Mouse (Mus musculus) ovary, postnatal 10 days (tissue): ENCODE measurements around the gene Bcas2.
"Not testable (repeated sequence)": the region's sequence is repeated elsewhere in the genome, so short reads cannot be mapped to it uniquely, and the experiment has no call there.

Experiments
- DNase-seq: peaks from one replicate; pipeline ENCODE4 v3.0.0; 2022; ENCODE audit warnings: low spot score

The Bcas2 gene

GRCm38 (mm10) chr3:103171505-103172267 is at the start of gene Bcas2:
Bcas2 (plus strand) TSS chr3:103171655.
- peak; percentile 98 for DNase-seq

GRCm38 (mm10) chr3:103123636-103124035 is 47.8 kb upstream of the Bcas2 start:
- no peak for DNase-seq

- no peak for DNase-seq
These were observed 45.3 kb upstream of the Bcas2 start for GRCm38 (mm10) chr3:103126138-103126537.

- DNase-seq: no peak
These were observed 44.3 kb upstream of the Bcas2 start for GRCm38 (mm10) chr3:103127177-103127576.

GRCm38 (mm10) chr3:103127721-103128120 is 43.7 kb upstream of the Bcas2 start:
- no peak for DNase-seq

- no peak for DNase-seq
These were observed 43.2 kb upstream of the Bcas2 start for GRCm38 (mm10) chr3:103128251-103128650.

- no peak for DNase-seq
These were observed 41.9 kb upstream of the Bcas2 start for GRCm38 (mm10) chr3:103129367-103130159.

GRCm38 (mm10) chr3:103130236-103130751 is 41.2 kb upstream of the Bcas2 start:
- DNase-seq: no peak

- no peak for DNase-seq
These were observed 38.4 kb upstream of the Bcas2 start for GRCm38 (mm10) chr3:103133098-103133497.

- no peak for DNase-seq
These were observed 34.9 kb upstream of the Bcas2 start for GRCm38 (mm10) chr3:103136414-103137077.

GRCm38 (mm10) chr3:103139047-103139446 is 32.4 kb upstream of the Bcas2 start:
- DNase-seq: no peak

GRCm38 (mm10) chr3:103140095-103140838 is 31.2 kb upstream of the Bcas2 start:
- DNase-seq: not testable (repeated sequence)

GRCm38 (mm10) chr3:103141287-103141686 is 30.2 kb upstream of the Bcas2 start:
- DNase-seq: no peak

GRCm38 (mm10) chr3:103142366-103142765 is 29.1 kb upstream of the Bcas2 start:
- no peak for DNase-seq

GRCm38 (mm10) chr3:103145336-103145735 is 26.1 kb upstream of the Bcas2 start:
- no peak for DNase-seq

GRCm38 (mm10) chr3:103145791-103146190 is 25.7 kb upstream of the Bcas2 start:
- no peak for DNase-seq

- DNase-seq: no peak
These were observed 24.9 kb upstream of the Bcas2 start for GRCm38 (mm10) chr3:103146330-103147166.

- no peak for DNase-seq
These were observed 23.7 kb upstream of the Bcas2 start for GRCm38 (mm10) chr3:103147775-103148174.

- no peak for DNase-seq
These were observed 22.5 kb upstream of the Bcas2 start for GRCm38 (mm10) chr3:103148941-103149340.

- DNase-seq: no peak
These were observed 17.7 kb upstream of the Bcas2 start for GRCm38 (mm10) chr3:103153761-103154160.
